Mouse (Mus musculus): ENCODE results near the gene Zmiz1. TPM values are rescaled to one million over a fixed set of nuclear protein-coding genes. Genes with fewer than 3 reads are reported as not detected.

The Zmiz1 gene
- polyA plus RNA-seq, 1 experiment from 2014 or later = 70.0 TPM

DNA sequence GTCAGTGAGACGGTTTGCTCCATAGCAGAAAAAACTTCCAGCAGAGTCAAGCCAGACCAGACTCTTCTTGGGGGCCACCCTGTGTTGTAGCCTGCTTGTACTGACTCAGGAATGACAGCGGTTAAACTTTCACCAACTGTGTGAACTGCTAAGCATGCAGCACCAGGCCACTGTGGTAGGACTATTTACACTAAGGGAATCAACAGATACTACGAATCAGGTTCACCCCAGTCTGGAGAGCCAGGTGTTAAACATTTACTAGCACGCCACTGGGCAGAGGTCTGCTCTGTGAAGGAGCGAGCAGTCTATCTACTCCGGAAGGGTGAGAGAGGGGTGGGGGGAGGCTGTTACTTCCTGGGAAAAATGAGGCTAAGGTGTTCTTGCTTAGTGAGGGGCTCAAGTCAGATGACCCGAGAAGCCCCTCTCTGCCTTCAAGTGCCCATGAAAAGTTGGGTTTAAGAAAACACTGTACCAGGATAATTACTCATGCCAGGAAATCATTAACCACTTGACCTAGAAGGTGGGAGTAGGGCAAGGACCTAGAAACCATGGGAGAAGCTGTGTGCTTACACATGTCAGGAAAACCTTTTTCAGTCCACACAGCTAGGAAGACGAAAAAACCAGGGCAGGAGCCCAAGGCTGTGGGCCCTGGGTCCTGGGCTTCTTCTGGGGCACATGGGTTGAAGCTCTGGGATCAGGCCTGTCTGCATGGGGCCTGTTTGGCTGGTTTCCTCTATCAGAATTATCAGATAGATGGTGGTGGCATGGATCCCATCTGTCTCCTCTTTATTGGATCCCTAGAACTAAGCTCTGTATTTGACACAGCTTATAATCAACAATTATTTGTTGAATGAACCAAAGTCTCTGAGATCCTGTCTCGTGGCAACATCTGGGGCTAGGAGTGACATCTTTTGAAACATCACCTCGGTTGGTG, 7.0 kb upstream of the Zmiz1 start:
- Histone ChIP-seq H3K27ac (no peak overlapping the region), H3K9ac (no peak overlapping the region), H3K4me2 (replicated peaks) (no peak overlapping the region), H3K9me3 (ENCODE audit: control insufficient read depth, low read length) (no peaks in the 10 kb centered on the region), H3K4me1 (replicated peaks; ENCODE audit: control insufficient read depth, insufficient read depth, low read length) (peaks cover 12% of the 10 kb centered on the region), H3K27me3 (ENCODE audit: control insufficient read depth, insufficient read depth, low read length) (no peaks in the 10 kb centered on the region), H3K36me3 (replicated peaks; ENCODE audit: control insufficient read depth, insufficient read depth) (no peaks in the 10 kb centered on the region), H3K4me3 (replicated peaks; ENCODE audit: low read length) (no peak overlapping the region)
- WGBS = 73% methylated on average over 10 of the region's 10 CpGs
- no peak for DNase-seq (ENCODE audit: low spot score)
- ATAC-seq (ENCODE audit: low FRiP score) = no peak

DNA sequence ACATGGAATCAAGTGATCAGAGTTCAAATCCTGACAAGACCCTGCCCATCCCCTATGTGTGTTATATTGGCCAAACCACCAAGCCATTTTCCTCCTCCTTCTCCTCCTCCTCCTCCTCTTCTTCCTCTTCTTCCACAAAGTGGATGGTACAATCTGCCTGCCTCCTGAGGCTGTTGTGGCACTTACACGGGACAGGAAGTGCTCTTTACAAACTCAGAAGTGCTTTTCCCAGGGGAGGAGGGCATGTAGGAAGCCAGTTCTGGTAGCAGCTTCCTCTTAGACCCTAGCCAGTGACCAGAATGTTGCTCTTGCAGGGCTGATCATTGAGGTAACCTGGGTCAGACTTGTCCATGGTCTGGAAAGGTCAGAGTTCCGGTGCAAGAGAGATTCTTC, 6.4 kb upstream of the Zmiz1 start:
- Histone ChIP-seq H3K4me1 (replicated peaks; ENCODE audit: control insufficient read depth, insufficient read depth, low read length) (peaks cover 13% of the 10 kb centered on the region), H3K27ac (no peak overlapping the region), H3K27me3 (ENCODE audit: control insufficient read depth, insufficient read depth, low read length) (no peaks in the 10 kb centered on the region), H3K9me3 (ENCODE audit: control insufficient read depth, low read length) (no peaks in the 10 kb centered on the region), H3K9ac (no peak overlapping the region), H3K4me2 (replicated peaks) (no peak overlapping the region), H3K36me3 (replicated peaks; ENCODE audit: control insufficient read depth, insufficient read depth) (no peaks in the 10 kb centered on the region), H3K4me3 (replicated peaks; ENCODE audit: low read length) (no peak overlapping the region)
- ATAC-seq (ENCODE audit: low FRiP score) (no peak), DNase-seq (ENCODE audit: low spot score) (no peak)
- 64% methylated on average over 2 of the region's 2 CpGs for WGBS

GRCm38 (mm10) chr14:25454066-25454760, 4.8 kb upstream of the Zmiz1 start:
- no peak overlapping the region for H3K27ac ChIP-seq
- no peak overlapping the region for H3K4me3 ChIP-seq (replicated peaks; ENCODE audit: low read length)
- H3K4me2 ChIP-seq (replicated peaks) = no peak overlapping the region
- 82% methylated on average over 12 of the region's 12 CpGs for WGBS
- no peak overlapping the region for H3K9ac ChIP-seq
- DNase-seq (ENCODE audit: low spot score) (no peak), ATAC-seq (ENCODE audit: low FRiP score) (no peak)
- no peaks in the 10 kb centered on the region for H3K36me3 ChIP-seq (replicated peaks; ENCODE audit: control insufficient read depth, insufficient read depth)
- no peaks in the 10 kb centered on the region for H3K9me3 ChIP-seq (ENCODE audit: control insufficient read depth, low read length)
- H3K4me1 ChIP-seq (replicated peaks; ENCODE audit: control insufficient read depth, insufficient read depth, low read length) = peaks cover 19% of the 10 kb centered on the region
- H3K27me3 ChIP-seq (ENCODE audit: control insufficient read depth, insufficient read depth, low read length) = no peaks in the 10 kb centered on the region

DNA sequence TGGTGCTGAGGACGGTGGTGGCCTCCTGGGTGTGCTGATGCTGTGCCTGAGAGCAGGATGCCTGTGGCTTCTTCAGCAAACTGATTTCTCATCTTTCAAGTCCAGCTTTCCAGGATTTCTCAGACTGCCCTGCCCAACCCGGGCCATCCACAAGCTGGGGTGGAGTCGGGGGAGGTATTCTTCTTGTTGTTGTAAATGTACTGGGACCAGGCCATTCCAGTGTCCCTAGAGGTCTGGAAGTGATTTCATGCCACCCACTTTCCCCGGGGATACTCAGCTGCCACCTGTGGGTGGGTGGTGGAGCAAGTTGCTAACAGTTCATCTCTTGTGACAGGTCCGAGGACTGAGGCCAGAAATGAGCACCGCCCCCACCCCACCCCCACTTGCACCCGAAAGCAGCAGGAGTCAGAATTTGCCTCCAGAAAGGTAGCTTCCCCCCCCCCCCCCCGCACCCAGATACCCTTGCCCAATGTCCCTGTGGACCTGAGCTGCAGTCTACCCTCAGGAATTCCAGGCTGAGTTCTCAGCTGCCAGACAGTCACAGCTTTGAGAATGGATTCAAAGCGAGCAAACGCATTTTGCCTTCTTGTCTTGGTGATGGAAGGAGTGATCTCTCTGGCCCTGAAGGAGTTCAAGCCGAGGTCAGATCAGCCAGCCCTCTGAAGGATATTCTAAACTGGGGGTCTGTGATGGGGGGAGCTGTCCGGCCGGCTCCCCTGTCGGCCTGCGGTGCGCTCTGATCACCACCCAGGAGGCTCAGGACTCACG, 2.1 kb upstream of the Zmiz1 start:
- ATAC-seq (ENCODE audit: low FRiP score) = no peak
- DNase-seq (ENCODE audit: low spot score) = peak; percentile 66

DNA sequence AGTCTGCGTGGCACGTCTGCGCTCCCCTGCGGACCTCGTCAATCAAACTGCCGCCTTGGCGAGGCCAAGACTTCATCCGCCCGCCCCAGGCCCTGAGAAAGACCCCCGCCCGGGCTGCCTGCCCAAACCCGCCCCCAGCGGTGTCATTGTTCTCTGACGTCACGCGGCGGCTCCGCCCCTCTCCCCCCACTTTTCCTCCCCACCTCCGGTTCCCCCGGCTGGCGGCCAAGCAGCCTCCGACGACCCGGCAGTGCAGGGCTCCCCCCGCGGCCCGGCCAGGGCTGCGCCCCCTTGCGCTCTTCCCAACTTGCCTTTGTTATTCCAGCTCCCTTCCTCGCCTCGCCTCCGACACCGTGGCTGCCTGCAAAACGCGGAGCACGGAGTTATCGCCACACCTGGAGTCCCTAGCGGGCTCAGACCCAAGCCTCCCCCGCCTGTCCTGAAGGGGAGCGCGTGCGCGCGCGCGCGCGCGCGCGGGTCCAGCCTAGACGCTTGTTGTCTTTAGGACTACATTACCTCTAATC, 1.5 kb upstream of the Zmiz1 start:
- under 1% methylated on average over 50 of the region's 52 CpGs for WGBS
- peak; percentile 90 for ATAC-seq (ENCODE audit: low FRiP score)

More for the DNA sequence above, 2.1 kb upstream of the Zmiz1 start:
- peak overlapping the region; percentile 94 for H3K4me3 ChIP-seq (replicated peaks; ENCODE audit: low read length)
- H3K4me1 ChIP-seq (replicated peaks; ENCODE audit: control insufficient read depth, insufficient read depth, low read length) = peaks cover 25% of the 10 kb centered on the region
- H3K27me3 ChIP-seq (ENCODE audit: control insufficient read depth, insufficient read depth, low read length) = no peaks in the 10 kb centered on the region
- WGBS = 1% methylated on average over 16 of the region's 17 CpGs
- H3K36me3 ChIP-seq (replicated peaks; ENCODE audit: control insufficient read depth, insufficient read depth) = no peaks in the 10 kb centered on the region
- peak overlapping the region; percentile 99 for H3K27ac ChIP-seq
- peak overlapping the region; percentile 84 for H3K4me2 ChIP-seq (replicated peaks)
- H3K9ac ChIP-seq = peak overlapping the region; percentile 99
- no peaks in the 10 kb centered on the region for H3K9me3 ChIP-seq (ENCODE audit: control insufficient read depth, low read length)

GRCm38 (mm10) chr14:25458111-25459015, 622 bp upstream of the Zmiz1 start:
- WGBS = under 1% methylated on average over 37 of the region's 37 CpGs
- H3K4me3 ChIP-seq (replicated peaks; ENCODE audit: low read length) = peak overlapping the region; percentile 94
- peak overlapping the region; percentile 84 for H3K4me2 ChIP-seq (replicated peaks)
- DNase-seq (ENCODE audit: low spot score) (no peak), ATAC-seq (ENCODE audit: low FRiP score) (no peak)
- no peaks in the 10 kb centered on the region for H3K9me3 ChIP-seq (ENCODE audit: control insufficient read depth, low read length)
- no peaks in the 10 kb centered on the region for H3K36me3 ChIP-seq (replicated peaks; ENCODE audit: control insufficient read depth, insufficient read depth)
- peak overlapping the region; percentile 99 for H3K9ac ChIP-seq
- no peaks in the 10 kb centered on the region for H3K27me3 ChIP-seq (ENCODE audit: control insufficient read depth, insufficient read depth, low read length)
- H3K4me1 ChIP-seq (replicated peaks; ENCODE audit: control insufficient read depth, insufficient read depth, low read length) = peaks cover 40% of the 10 kb centered on the region
- peak overlapping the region; percentile 99 for H3K27ac ChIP-seq

More for the DNA sequence above, 1.5 kb upstream of the Zmiz1 start:
- no peaks in the 10 kb centered on the region for H3K9me3 ChIP-seq (ENCODE audit: control insufficient read depth, low read length)
- peak overlapping the region; percentile 99 for H3K9ac ChIP-seq
- H3K4me3 ChIP-seq (replicated peaks; ENCODE audit: low read length) = peak overlapping the region; percentile 94
- H3K36me3 ChIP-seq (replicated peaks; ENCODE audit: control insufficient read depth, insufficient read depth) = no peaks in the 10 kb centered on the region
- H3K27ac ChIP-seq = peak overlapping the region; percentile 99
- DNase-seq (ENCODE audit: low spot score) = peak; percentile 97
- H3K27me3 ChIP-seq (ENCODE audit: control insufficient read depth, insufficient read depth, low read length) = no peaks in the 10 kb centered on the region
- H3K4me2 ChIP-seq (replicated peaks) = peak overlapping the region; percentile 84
- peaks cover 31% of the 10 kb centered on the region for H3K4me1 ChIP-seq (replicated peaks; ENCODE audit: control insufficient read depth, insufficient read depth, low read length)

GRCm38 (mm10) chr14:25459394-25459997, 511 bp downstream of the Zmiz1 start:
- H3K36me3 ChIP-seq (replicated peaks; ENCODE audit: control insufficient read depth, insufficient read depth) = no peaks in the 10 kb centered on the region
- peak overlapping the region; percentile 99 for H3K27ac ChIP-seq
- no peaks in the 10 kb centered on the region for H3K27me3 ChIP-seq (ENCODE audit: control insufficient read depth, insufficient read depth, low read length)
- H3K9me3 ChIP-seq (ENCODE audit: control insufficient read depth, low read length) = no peaks in the 10 kb centered on the region
- peak overlapping the region; percentile 99 for H3K9ac ChIP-seq
- peak; percentile 56 for DNase-seq (ENCODE audit: low spot score)
- H3K4me3 ChIP-seq (replicated peaks; ENCODE audit: low read length) = peak overlapping the region; percentile 94
- ATAC-seq (ENCODE audit: low FRiP score) = 0 out of 2 replicates have a peak, but pooled peaks have one; percentile 21
- peak overlapping the region; percentile 84 for H3K4me2 ChIP-seq (replicated peaks)
- 1% methylated on average over 69 of the region's 69 CpGs for WGBS
- peaks cover 51% of the 10 kb centered on the region for H3K4me1 ChIP-seq (replicated peaks; ENCODE audit: control insufficient read depth, insufficient read depth, low read length)
